ENCODE assay signal across 13 mouse cellular contexts in the genomic region with DNA sequence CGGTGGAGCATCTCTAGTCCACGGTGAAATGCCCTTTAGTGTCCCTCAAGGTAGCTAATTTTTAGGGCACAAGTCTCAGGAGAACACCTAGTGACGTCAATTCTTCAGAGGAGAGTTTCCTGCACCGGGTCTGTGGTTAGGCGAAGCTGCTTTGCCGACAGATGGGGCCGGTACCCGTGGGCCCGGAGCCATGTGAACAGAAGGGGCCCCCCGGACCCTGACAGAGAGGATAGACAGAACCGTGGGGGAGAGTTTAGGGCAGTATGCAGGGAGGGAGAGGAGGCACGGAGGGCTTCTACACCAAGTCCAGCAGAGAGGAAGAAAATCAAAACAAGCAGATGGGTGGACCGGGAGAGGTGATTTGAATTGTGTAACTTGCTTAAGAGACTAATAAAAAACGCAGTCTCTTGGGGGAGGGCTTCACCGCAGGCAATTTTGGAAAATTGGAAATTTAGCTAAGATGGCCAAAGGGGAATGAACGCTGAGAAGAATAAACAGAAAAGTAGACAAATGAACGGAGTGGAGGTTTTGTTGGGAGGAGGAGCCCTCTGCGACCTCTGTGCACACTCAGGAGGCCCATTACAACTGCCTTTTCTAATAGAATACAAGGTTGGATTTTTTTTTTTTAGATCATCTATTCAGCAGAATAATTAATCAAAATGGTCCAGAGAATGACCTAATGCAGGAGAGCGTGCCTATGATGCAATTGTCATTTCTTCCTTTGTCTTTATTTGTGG.
DNase-seq lines count a peak whose midpoint lies in the region; ATAC-seq and TF ChIP-seq lines count a peak whose summit lies in the region.
"Had no signal": no experiment of that assay in that cellular context is flagged by ENCODE, and none has a peak within 500 bp of the region (broad histone marks: within the 10 kb centered on the region; RNA-seq: fewer than 3 reads in every experiment).

No protein-coding gene starts in this region.

- no peak overlapping the region for H3K9ac ChIP-seq in forebrain, embryonic 13.5 days
- H3K9ac ChIP-seq in midbrain, embryonic 14.5 days (replicated peaks; ENCODE audit: low read length): no peak overlapping the region
- H3K9ac ChIP-seq: lung, embryonic 15.5 days had no signal

- intact Hi-C loops in gastrocnemius, adult 2 months (cut with DNase I): no loop called here

- no peaks in the 10 kb centered on the region for H3K27me3 ChIP-seq in forebrain, embryonic 13.5 days
- H3K27me3 ChIP-seq in midbrain, embryonic 14.5 days (ENCODE audit: control insufficient read depth, insufficient read depth, low read length): no peaks in the 10 kb centered on the region
- H3K27me3 ChIP-seq: lung, embryonic 15.5 days had no signal

- no peak overlapping the region for H3K4me2 ChIP-seq in forebrain, embryonic 13.5 days
- peak overlapping the region; percentile 8; the same call in 1 of the 2 replicates for H3K4me2 ChIP-seq in midbrain, embryonic 14.5 days (ENCODE audit: low read length)
- H3K4me2 ChIP-seq: lung, embryonic 15.5 days had no signal

- 40% methylated on average over 19 of the region's 19 CpGs for WGBS in forebrain, embryonic 13.5 days
- WGBS in midbrain, embryonic 14.5 days: 41% methylated on average over 19 of the region's 19 CpGs

- H3K4me1 ChIP-seq in forebrain, embryonic 13.5 days: peaks cover 28% of the 10 kb centered on the region
- peaks cover 12% of the 10 kb centered on the region; the same call in 1 of the 2 replicates for H3K4me1 ChIP-seq in midbrain, embryonic 14.5 days (ENCODE audit: control insufficient read depth, insufficient read depth, low read length)
- H3K4me1 ChIP-seq: limb, embryonic 10.5 days; lung, embryonic 15.5 days had no signal

- peak; percentile 10 for DNase-seq in adrenal gland, postnatal 25 days
- DNase-seq in adrenal gland, adult 2 months: no peak
- DNase-seq in cerebellum, adult 11-12 months: peak; percentile 94
- peak; percentile 38 for DNase-seq in midbrain, embryonic 14.5 days
- no peak for DNase-seq in yolk sac, embryonic 10.5 days (ENCODE audit: low spot score)
- no peak for DNase-seq in right cerebral cortex, postnatal 36 days (ENCODE audit: low spot score in 2 of 2)
- no peak for DNase-seq in gastrocnemius, adult 2 months
- DNase-seq: heart, postnatal 36 days; kidney, postnatal 10 days; right cerebral cortex, postnatal 4 days had no signal

- ATAC-seq in forebrain, embryonic 13.5 days: peak; percentile 93
- no peak for ATAC-seq in midbrain, embryonic 14.5 days (ENCODE audit: low FRiP score, low TSS enrichment)

- H3K27ac ChIP-seq in forebrain, embryonic 13.5 days: peak overlapping the region; percentile 48
- H3K27ac ChIP-seq in midbrain, embryonic 14.5 days (replicated peaks; ENCODE audit: low read depth, low read length): no peak overlapping the region
- H3K27ac ChIP-seq in gastrocnemius, adult 2 months: no peak overlapping the region
- H3K27ac ChIP-seq: limb, embryonic 10.5 days; lung, embryonic 15.5 days had no signal

- H3K9me3 ChIP-seq in forebrain, embryonic 13.5 days (replicated peaks): no peaks in the 10 kb centered on the region
- H3K9me3 ChIP-seq in midbrain, embryonic 14.5 days (ENCODE audit: control insufficient read depth, low read length): no peaks in the 10 kb centered on the region
- H3K9me3 ChIP-seq: limb, embryonic 10.5 days; lung, embryonic 15.5 days had no signal

- H3K36me3 ChIP-seq in forebrain, embryonic 13.5 days (ENCODE audit: poor library complexity, severe bottlenecking): no peaks in the 10 kb centered on the region
- H3K36me3 ChIP-seq in midbrain, embryonic 14.5 days (ENCODE audit: control insufficient read depth, insufficient read depth, low read length): no peaks in the 10 kb centered on the region
- H3K36me3 ChIP-seq: limb, embryonic 10.5 days; lung, embryonic 15.5 days had no signal

- H3K4me3 ChIP-seq in forebrain, embryonic 13.5 days: no peak overlapping the region
- H3K4me3 ChIP-seq in midbrain, embryonic 14.5 days (replicated peaks; ENCODE audit: low read depth, low read length): no peak overlapping the region
- no peak overlapping the region for H3K4me3 ChIP-seq in gastrocnemius, adult 2 months
- H3K4me3 ChIP-seq: limb, embryonic 10.5 days; lung, embryonic 15.5 days had no signal

- no peak for TF ChIP-seq CTCF in gastrocnemius, adult 2 months (IDR thresholded peaks at IDR 0.05)

Comparison
In these comparisons a context has a peak if more than half of its experiments do, and no peak if none do; other contexts are left out.
1. DNase-seq: peak in adrenal gland, postnatal 25 days (single experiment), cerebellum, adult 11-12 months (single experiment) and midbrain, embryonic 14.5 days (single experiment); none in adrenal gland, adult 2 months (single experiment), yolk sac, embryonic 10.5 days (single experiment), right cerebral cortex, postnatal 36 days (0 of 2) and gastrocnemius, adult 2 months (single experiment).